Mouse (Mus musculus): ENCODE measurements at regions not wholly inside any gene's neighbourhood (a gene's known extent, or its start where the extent isn't known, plus 50 kb on each side); places are given as distances from the start of the nearest gene placed in this dataset.

DNA sequence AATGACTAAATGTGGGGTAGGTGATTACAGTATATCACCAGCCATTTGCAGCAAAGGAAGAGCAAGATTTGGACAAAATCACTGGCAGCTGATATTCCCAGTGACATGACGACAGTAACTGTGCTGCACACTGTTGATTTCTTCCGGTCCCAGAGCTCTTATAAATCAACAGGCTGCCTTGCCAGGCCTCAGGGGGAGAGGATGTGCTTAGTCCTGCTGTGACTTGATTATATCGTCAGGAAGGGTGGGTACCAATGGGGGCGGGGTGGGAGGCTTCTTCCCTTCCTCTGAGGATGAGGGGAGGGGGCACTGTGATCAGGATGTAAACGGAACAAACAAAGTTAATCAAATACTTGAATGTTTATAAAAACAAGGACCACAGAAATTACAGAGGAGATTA, 110.9 kb upstream of the Kctd3 start:
- no peak overlapping the region for H3K4me3 ChIP-seq
- TF ChIP-seq CTCF (IDR thresholded peaks at IDR 0.05), result no peak
- intact Hi-C loops (cut with DNase I), result no loop called here
- H3K27ac ChIP-seq, result no peak overlapping the region
- no peak for DNase-seq (ENCODE audit: extremely low spot score in 1 of 2, low spot score in 2 of 2)

DNA sequence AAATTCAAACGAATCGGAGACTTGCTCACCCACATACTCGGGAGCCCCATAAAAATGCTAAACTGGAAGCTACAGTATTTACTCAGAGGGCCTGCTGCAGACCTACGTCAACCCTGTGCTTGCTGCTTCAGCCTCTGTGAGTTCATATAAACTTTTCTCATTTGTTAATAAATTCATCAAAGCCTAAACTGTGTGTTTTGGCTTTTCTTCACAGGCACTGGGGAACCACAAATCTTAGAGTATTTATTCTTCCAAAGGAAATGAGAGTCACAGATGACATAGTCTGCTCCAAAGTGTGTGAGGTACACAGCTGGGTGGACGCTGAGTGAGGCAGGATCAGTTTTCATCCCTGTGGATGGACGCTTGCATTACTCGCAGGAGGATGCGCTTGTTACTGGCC, 108.3 kb upstream of the Kctd3 start:
- intact Hi-C loops (cut with DNase I), result no loop called here
- H3K4me3 ChIP-seq, result no peak overlapping the region
- no peak for DNase-seq (ENCODE audit: extremely low spot score in 1 of 2, low spot score in 2 of 2)
- no peak overlapping the region for H3K27ac ChIP-seq
- no peak for TF ChIP-seq CTCF (IDR thresholded peaks at IDR 0.05)

DNA sequence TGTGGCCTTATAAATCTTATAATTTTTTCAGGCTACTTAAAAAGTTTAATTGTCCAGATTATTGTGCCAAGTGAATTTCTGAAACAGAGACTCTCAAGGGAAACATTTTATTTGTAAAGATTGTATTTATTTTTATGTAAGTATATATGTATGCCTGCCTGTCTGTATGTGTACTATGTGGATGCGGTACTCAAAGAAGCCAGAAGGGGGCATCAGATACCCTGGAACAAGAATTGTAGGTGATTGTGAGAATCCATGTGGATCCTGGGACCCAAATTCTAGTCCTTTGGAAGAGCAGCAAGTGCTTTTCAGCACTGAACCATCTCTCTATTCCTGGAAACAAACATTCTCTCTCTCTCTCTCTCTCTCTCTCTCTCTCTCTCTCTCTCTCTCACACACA, 107.6 kb upstream of the Kctd3 start:
- H3K4me3 ChIP-seq, result no peak overlapping the region
- DNase-seq (ENCODE audit: extremely low spot score in 1 of 2, low spot score in 2 of 2), result no peak
- peak; percentile 17; the same call in 1 of the 2 replicates for TF ChIP-seq CTCF (IDR thresholded peaks at IDR 0.05)
- no peak overlapping the region for H3K27ac ChIP-seq
- intact Hi-C loops (cut with DNase I), result no loop called here

- Histone ChIP-seq H3K27ac (no peak overlapping the region), H3K4me3 (no peak overlapping the region)
- TF ChIP-seq CTCF (IDR thresholded peaks at IDR 0.05), result no peak
- no peak for DNase-seq (ENCODE audit: extremely low spot score in 1 of 2, low spot score in 2 of 2)
- intact Hi-C loops (cut with DNase I), result loop anchor here (5.0 kb wide), 1 partner anchor 71 kb away; no protein-coding TSS in a partner anchor
Measured at GRCm38 (mm10) chr1:189108260-189109035, 100.8 kb upstream of the Kctd3 start.

GRCm38 (mm10) chr1:189107841-189108240, 100.2 kb upstream of the Kctd3 start:
- Histone ChIP-seq H3K27ac (no peak overlapping the region), H3K4me3 (no peak overlapping the region)
- intact Hi-C loops (cut with DNase I), result loop anchor here (5.0 kb wide), 1 partner anchor 71 kb away; no protein-coding TSS in a partner anchor
- peak; percentile 21 to 32 for DNase-seq (ENCODE audit: extremely low spot score in 1 of 2, low spot score in 2 of 2)
- TF ChIP-seq CTCF (IDR thresholded peaks at IDR 0.05), result no peak

GRCm38 (mm10) chr1:189107156-189107555, 99.5 kb upstream of the Kctd3 start:
- Histone ChIP-seq H3K27ac (no peak overlapping the region), H3K4me3 (no peak overlapping the region)
- intact Hi-C loops (cut with DNase I), result loop anchor here (5.0 kb wide), 1 partner anchor 70 kb away; no protein-coding TSS in a partner anchor
- no peak for TF ChIP-seq CTCF (IDR thresholded peaks at IDR 0.05)
- DNase-seq (ENCODE audit: extremely low spot score in 1 of 2, low spot score in 2 of 2), result no peak

DNA sequence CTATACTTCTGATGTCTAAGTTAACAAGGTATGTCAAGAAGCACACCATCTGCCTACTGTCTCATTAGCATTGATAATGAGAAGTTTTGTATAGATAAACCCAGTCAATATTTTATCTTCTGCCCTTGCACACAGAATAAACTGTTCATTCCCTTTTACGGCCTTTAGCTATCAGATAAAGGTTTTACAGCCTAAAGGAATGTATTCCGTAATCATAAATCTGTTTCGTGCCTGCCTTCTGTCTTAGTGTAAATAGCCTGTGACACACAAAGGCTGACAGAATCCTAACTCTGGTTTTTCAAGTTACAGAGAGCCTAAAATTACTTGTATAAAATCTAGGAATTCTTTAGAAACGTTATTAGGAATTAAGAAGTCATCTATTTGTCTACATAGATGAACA, 97.6 kb upstream of the Kctd3 start:
- no peak for TF ChIP-seq CTCF (IDR thresholded peaks at IDR 0.05)
- Histone ChIP-seq H3K4me3 (no peak overlapping the region), H3K27ac (no peak overlapping the region)
- intact Hi-C loops (cut with DNase I), result loop anchor here (5.0 kb wide), 1 partner anchor 68 kb away; no protein-coding TSS in a partner anchor
- no peak for DNase-seq (ENCODE audit: extremely low spot score in 1 of 2, low spot score in 2 of 2)

GRCm38 (mm10) chr1:189102781-189103180, 95.1 kb upstream of the Kctd3 start:
- DNase-seq (ENCODE audit: extremely low spot score in 1 of 2, low spot score in 2 of 2), result no peak
- no peak overlapping the region for H3K27ac ChIP-seq
- H3K4me3 ChIP-seq, result no peak overlapping the region
- intact Hi-C loops (cut with DNase I), result no loop called here
- no peak for TF ChIP-seq CTCF (IDR thresholded peaks at IDR 0.05)

- intact Hi-C loops (cut with DNase I), result no loop called here
- DNase-seq (ENCODE audit: extremely low spot score in 1 of 2, low spot score in 2 of 2), result no peak
- H3K4me3 ChIP-seq, result no peak overlapping the region
- no peak for TF ChIP-seq CTCF (IDR thresholded peaks at IDR 0.05)
- H3K27ac ChIP-seq, result no peak overlapping the region
Measured at GRCm38 (mm10) chr1:189099121-189099520, 91.5 kb upstream of the Kctd3 start.

GRCm38 (mm10) chr1:189092819-189093218, 85.2 kb upstream of the Kctd3 start:
- Histone ChIP-seq H3K4me3 (no peak overlapping the region), H3K27ac (no peak overlapping the region)
- intact Hi-C loops (cut with DNase I), result no loop called here
- no peak for DNase-seq (ENCODE audit: extremely low spot score in 1 of 2, low spot score in 2 of 2)
- no peak for TF ChIP-seq CTCF (IDR thresholded peaks at IDR 0.05)

- intact Hi-C loops (cut with DNase I), result no loop called here
- DNase-seq (ENCODE audit: extremely low spot score in 1 of 2, low spot score in 2 of 2), result no peak
- TF ChIP-seq CTCF (IDR thresholded peaks at IDR 0.05), result no peak
- Histone ChIP-seq H3K27ac (no peak overlapping the region), H3K4me3 (no peak overlapping the region)
Measured at GRCm38 (mm10) chr1:189085245-189085644, 77.6 kb upstream of the Kctd3 start.

DNA sequence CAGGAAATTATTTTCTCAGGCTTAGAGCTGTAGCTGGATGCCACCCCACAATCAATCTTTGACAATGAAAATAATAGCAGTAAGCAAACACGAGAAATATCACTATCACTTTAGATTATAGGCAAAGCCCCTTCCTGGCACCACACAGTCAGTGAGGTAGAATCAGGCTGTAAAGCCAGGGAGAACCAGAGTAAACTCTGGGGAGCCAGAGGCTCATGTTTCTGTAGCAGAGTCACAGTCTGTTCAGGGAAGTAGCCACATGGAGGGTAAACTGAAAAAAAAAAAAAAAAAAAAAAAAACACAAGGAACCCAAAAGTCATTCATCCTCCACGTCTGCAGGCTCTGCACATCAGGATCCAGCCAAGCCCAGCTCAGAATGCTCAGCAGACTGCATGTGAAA, 73.6 kb upstream of the Kctd3 start:
- H3K4me3 ChIP-seq, result no peak overlapping the region
- no peak for DNase-seq (ENCODE audit: extremely low spot score in 1 of 2, low spot score in 2 of 2)
- H3K27ac ChIP-seq, result no peak overlapping the region
- intact Hi-C loops (cut with DNase I), result no loop called here
- no peak for TF ChIP-seq CTCF (IDR thresholded peaks at IDR 0.05)

DNA sequence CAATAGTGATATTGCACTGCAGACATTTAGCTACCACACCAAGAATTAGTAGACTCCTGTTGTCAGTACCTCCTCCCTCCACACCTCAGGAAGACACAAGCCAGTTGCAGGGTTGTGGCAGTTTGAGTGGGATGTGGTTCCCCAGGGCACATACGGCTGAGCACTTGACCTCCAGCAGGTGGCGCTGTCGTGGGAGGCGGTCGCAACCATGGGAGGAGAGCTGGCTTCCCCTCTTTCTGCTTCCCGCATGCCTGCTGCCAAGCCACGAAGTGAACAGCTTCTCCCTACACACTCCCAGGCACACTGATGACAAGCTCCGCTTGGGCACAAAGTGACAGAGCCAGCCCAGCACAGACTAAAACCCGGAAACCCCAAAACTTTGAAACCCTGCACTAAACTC, 73.2 kb upstream of the Kctd3 start:
- Histone ChIP-seq H3K4me3 (no peak overlapping the region), H3K27ac (no peak overlapping the region)
- TF ChIP-seq CTCF (IDR thresholded peaks at IDR 0.05), result peak; percentile 73
- intact Hi-C loops (cut with DNase I), result no loop called here
- peak; percentile 46 to 49 for DNase-seq (ENCODE audit: extremely low spot score in 1 of 2, low spot score in 2 of 2)
